Mouse (Mus musculus) heart, adult 2 months (tissue): ENCODE data around the gene Dpt. TPM values are rescaled to one million over a fixed set of nuclear protein-coding genes. Genes with fewer than 3 reads are reported as not detected.

Experiments
- DNase-seq, 2 experiments: peaks; one replicate each; pipeline ENCODE4 v3.0.0; 2021
- H3K27ac ChIP-seq: fragments of 200-600 bp; 2 replicates; pipeline ENCODE4 v1.8.1; 2022
- H3K27me3 ChIP-seq: fragments of 200-500 bp; 2 replicates; pipeline ENCODE4 v1.6.1; 2012; ENCODE audit warnings: mild to moderate bottlenecking, low read length, inconsistent platforms, mixed read lengths; ENCODE audit not compliant: control insufficient read depth, insufficient read depth
- H3K36me3 ChIP-seq: fragments of 200-500 bp; 2 replicates; pipeline ENCODE4 v1.6.1; 2012; ENCODE audit warnings: low read length, inconsistent platforms; ENCODE audit not compliant: control insufficient read depth, insufficient read depth
- H3K4me1 ChIP-seq: fragments of 200-500 bp; 2 replicates; pipeline ENCODE4 v1.6.1; 2011; ENCODE audit warnings: low read length; ENCODE audit not compliant: control insufficient read depth, insufficient read depth
- H3K4me3 ChIP-seq: fragments of 200-600 bp; 2 replicates; pipeline ENCODE4 v1.8.1; 2022
- H3K79me2 ChIP-seq: fragments of 200-500 bp; replicated peaks from 2 replicates; pipeline ENCODE4 v1.6.1; 2012; ENCODE audit warnings: mild to moderate bottlenecking, inconsistent platforms, low read length, moderate library complexity, mixed read lengths; ENCODE audit not compliant: control insufficient read depth, insufficient read depth
- H3K9ac ChIP-seq: fragments of 200-500 bp; 2 replicates; pipeline ENCODE4 v1.6.1; 2012; ENCODE audit warnings: low read depth, mild to moderate bottlenecking, control low read depth, inconsistent platforms, low read length, mixed read lengths
- CTCF ChIP-seq: fragments of 200-600 bp; IDR thresholded peaks from 2 replicates; pipeline ENCODE4 v1.8.1; 2022; ENCODE audit warnings: antibody characterized with exemption, mild to moderate bottlenecking, moderate library complexity
- EP300 ChIP-seq: fragments of 200-500 bp; IDR thresholded peaks from 2 replicates; pipeline ENCODE4 v1.6.1; 2011; ENCODE audit warnings: low read depth, low read length, control low read depth; ENCODE audit not compliant: insufficient read depth
- POLR2A ChIP-seq: fragments of 200-500 bp; IDR thresholded peaks from 2 replicates; pipeline ENCODE4 v1.6.1; 2011; ENCODE audit warnings: mild to moderate bottlenecking, low read depth, low read length, control low read depth; ENCODE audit not compliant: insufficient read depth
- WGBS: fragments of 180-500 bp; shearing (Covaris S2); methylation state at CpG from one replicate; pipeline ENCODE4 v1.1.7; 2018; 5-methylcytosine and 5-hydroxymethylcytosine counted together
- intact Hi-C: fragments of 180-260 bp; cut with DNase I; formaldehyde crosslinking; loops from one replicate; pipeline ENCODE4 v1.15.1; 2025
- polyA plus RNA-seq: library from polyadenylated mRNA; depleted of rRNA; stranded (reverse); fragments of >200 nt; gene quantifications from 2 replicates; pipeline ENCODE4 v1.2.3, GENCODE M21; 2012
- total RNA-seq, 2 experiments: library from RNA; stranded (reverse); gene quantifications; 2 replicates each; pipeline ENCODE4 v1.2.3; 2021

The Dpt gene
- total and polyA plus RNA-seq, 3 experiments = 69.7 to 108 (median 89.3) TPM

DNA sequence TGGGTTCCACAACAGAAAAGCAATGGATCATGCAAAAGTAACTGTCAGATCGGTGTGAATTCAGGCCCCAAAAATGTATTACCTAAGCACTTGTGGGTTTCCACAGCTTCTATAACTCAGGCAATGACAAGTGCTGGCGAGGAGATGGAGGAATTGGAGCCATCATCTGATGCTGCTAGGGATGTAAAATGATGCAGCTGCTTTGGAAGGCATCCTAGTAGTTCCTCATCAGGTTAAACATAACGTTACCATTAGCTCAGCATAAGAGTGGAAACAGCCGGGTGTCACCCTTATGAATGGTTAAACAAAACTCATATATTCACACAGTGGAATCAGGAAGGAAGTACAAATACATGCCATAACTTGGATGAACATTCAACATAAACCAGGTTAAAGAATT lies 3.4 kb upstream of the Dpt start:
- Histone ChIP-seq H3K4me3 (no peak overlapping the region), H3K79me2 (no peaks in the 10 kb centered on the region), H3K27me3 (no peaks in the 10 kb centered on the region), H3K36me3 (no peaks in the 10 kb centered on the region), H3K4me1 (no peaks in the 10 kb centered on the region), H3K27ac (no peak overlapping the region), H3K9ac (no peak overlapping the region)
- WGBS = 63% methylated on average over 4 of the region's 4 CpGs
- peak in 1 of 2 experiments; percentile 36 for DNase-seq
- intact Hi-C loops = no loop called here
- TF ChIP-seq CTCF (no peak), EP300 (no peak), POLR2A (no peak)

DNA sequence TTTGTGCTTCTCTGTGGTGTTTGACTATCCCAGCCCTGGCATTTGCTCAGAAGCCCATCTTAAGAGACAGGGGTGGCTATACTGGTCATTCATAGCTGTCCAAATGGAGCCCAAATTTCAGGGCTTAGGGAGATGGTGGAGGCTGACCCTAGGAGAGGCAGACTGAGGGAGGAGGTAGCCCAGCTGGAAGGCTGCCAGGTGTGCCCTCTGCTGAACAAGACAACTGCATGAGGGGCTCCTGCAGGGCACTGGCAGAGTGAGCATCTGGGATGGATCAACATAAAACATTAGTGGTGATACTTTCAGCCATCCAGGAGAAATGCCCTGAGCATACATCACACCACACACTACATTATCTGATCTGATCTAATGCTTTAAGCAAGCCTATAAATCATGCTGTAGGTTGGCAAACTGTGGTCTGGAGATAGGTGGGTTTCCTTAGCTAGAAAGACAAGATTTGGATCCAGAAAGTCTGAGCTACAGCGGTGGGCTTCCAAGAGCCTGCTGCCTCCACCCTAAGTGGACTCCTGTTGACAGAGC lies 1.4 kb downstream of the Dpt start:
- H3K4me3 ChIP-seq = peak overlapping the region; percentile 23
- H3K9ac ChIP-seq = no peak overlapping the region
- intact Hi-C loops = loop anchor here (5.0 kb wide), 1 partner anchor 41 kb away; no protein-coding TSS in a partner anchor
- no peaks in the 10 kb centered on the region for H3K79me2 ChIP-seq
- no peak for DNase-seq
- WGBS = 78% methylated on average over 1 of the region's 1 CpGs
- H3K27ac ChIP-seq = peak overlapping the region; percentile 77
- no peaks in the 10 kb centered on the region for H3K27me3 ChIP-seq
- H3K4me1 ChIP-seq = no peaks in the 10 kb centered on the region
- no peak for TF ChIP-seq POLR2A
- no peak for TF ChIP-seq CTCF
- no peak for TF ChIP-seq EP300
- H3K36me3 ChIP-seq = no peaks in the 10 kb centered on the region

DNA sequence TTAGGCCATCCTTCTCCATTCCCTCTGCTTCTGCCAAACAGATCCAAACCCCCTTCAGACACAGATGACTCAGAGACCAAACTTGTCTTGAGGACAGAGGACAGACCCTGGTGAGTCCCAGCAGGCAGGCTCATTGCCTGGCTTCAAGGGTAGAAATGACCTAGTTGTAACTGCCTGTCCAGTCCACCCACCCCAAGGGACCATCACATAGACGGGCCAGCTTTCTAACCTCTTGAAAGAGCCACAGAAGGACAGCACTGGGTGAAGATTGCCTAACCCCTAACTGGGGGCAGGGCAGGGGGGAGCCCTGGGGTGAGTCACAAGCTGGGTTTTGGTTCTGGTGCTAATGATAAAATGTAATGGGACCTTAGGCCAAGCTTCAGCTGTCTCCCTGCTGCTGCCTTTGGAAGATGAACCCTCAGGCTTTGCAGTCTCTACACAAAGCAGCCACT lies 2.1 kb downstream of the Dpt start:
- intact Hi-C loops = loop anchor here (5.0 kb wide), 1 partner anchor 41 kb away; no protein-coding TSS in a partner anchor
- H3K9ac ChIP-seq = no peak overlapping the region

DNA sequence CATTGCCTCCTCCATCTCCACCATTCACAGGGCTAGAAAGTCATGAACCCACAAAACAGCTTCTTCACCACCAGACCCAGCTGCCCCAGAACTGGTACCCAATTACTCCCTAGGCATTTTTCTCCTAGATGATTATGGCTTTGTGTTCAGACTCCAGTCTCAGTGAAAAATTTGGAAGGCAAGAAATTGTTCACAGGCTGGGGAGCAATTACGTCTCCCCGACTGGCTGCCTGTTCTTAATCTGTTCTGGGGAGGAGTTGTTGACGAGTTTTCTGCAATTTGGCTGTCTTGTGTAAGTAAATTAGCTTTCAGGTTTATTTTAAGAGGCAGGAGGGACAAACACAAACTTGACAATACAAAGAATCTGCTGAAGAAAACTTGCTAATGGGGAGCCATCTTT lies 2.7 kb downstream of the Dpt start:
- no peak for DNase-seq
- TF ChIP-seq POLR2A (no peak), CTCF (no peak), EP300 (no peak)
- intact Hi-C loops = loop anchor here (5.0 kb wide), 1 partner anchor 42 kb away; no protein-coding TSS in a partner anchor
- no peaks in the 10 kb centered on the region for H3K4me1 ChIP-seq
- no peaks in the 10 kb centered on the region for H3K79me2 ChIP-seq
- H3K9ac ChIP-seq = no peak overlapping the region
- no peak overlapping the region for H3K4me3 ChIP-seq
- H3K27me3 ChIP-seq = no peaks in the 10 kb centered on the region
- WGBS = 73% methylated on average over 3 of the region's 3 CpGs
- H3K36me3 ChIP-seq = no peaks in the 10 kb centered on the region
- H3K27ac ChIP-seq = peak overlapping the region; percentile 40

More for the DNA sequence above, 2.1 kb downstream of the Dpt start:
- TF ChIP-seq POLR2A (no peak), EP300 (peak; percentile 51; the same call in 1 of the 2 replicates)
- H3K36me3 ChIP-seq = no peaks in the 10 kb centered on the region
- H3K4me3 ChIP-seq = no peak overlapping the region
- no peaks in the 10 kb centered on the region for H3K79me2 ChIP-seq
- H3K4me1 ChIP-seq = no peaks in the 10 kb centered on the region
- WGBS = 42% methylated on average over 1 of the region's 1 CpGs
- DNase-seq = peak; percentile 55 to 81
- H3K27ac ChIP-seq = peak overlapping the region; percentile 77
- H3K27me3 ChIP-seq = no peaks in the 10 kb centered on the region

DNA sequence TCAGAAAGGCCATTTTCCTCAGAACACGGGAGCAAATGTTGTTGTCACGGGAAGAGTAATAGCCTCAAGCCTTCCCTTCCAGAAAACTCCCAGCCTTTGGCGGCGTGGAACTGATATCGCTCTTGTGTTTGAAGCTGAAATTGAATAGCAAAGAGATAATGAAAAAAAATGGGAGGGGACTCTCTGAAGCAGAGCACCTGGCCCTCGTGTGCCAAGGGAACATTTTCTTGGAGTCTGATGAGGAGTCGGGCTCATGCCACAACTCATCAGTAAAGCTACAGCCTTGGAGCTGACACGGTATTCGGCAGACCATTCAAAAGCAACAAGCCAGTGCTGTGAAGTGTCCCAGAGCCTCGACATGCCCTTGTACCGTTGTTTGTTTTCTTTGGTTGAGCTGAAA lies 7.8 kb downstream of the Dpt start:
- H3K9ac ChIP-seq = no peak overlapping the region
- no peak for TF ChIP-seq POLR2A
- no peak for TF ChIP-seq EP300
- TF ChIP-seq CTCF = no peak
- H3K4me3 ChIP-seq = no peak overlapping the region
- 73% methylated on average over 11 of the region's 11 CpGs for WGBS
- no peaks in the 10 kb centered on the region for H3K36me3 ChIP-seq
- H3K27me3 ChIP-seq = no peaks in the 10 kb centered on the region
- H3K79me2 ChIP-seq = no peaks in the 10 kb centered on the region
- intact Hi-C loops = no loop called here
- peaks cover 1% of the 10 kb centered on the region; the same call in 1 of the 2 replicates for H3K4me1 ChIP-seq
- no peak for DNase-seq
- no peak overlapping the region for H3K27ac ChIP-seq

DNA sequence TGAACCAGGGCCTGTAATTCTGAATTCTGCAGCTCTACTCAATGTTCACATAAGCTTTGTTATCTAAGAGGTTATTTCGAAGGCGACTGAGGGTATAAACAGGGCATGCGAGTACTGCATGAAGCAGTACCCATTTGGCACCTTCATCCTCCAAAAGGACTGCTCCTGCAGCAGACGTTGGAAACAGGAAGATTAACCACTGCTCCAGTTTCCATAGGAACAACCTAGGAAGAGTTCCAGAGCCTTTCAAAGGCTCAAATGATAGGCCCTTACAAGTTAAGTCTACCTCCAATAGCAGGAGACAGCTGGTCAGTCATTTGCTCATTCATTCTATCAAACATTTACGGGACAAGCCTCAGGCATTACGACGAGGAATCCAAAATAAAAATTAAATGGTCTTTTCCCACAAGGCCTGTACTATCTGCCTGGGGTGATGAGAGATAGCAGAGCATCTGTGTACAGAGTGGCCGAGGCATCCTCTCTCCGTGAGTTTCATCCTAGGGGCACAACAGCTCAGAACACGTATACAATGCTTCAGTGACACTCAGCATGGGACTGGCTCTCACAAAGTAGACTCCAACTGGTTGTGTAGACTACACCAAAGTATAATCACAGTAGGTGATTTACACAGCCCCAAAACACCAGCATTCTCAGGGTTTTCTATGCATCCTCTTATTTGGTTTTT lies 8.4 kb downstream of the Dpt start:
- 77% methylated on average over 10 of the region's 10 CpGs for WGBS
- TF ChIP-seq EP300 (no peak), CTCF (no peak), POLR2A (no peak)
- H3K27ac ChIP-seq = no peak overlapping the region

More for the DNA sequence above, 8.4 kb downstream of the Dpt start:
- Histone ChIP-seq H3K4me3 (no peak overlapping the region), H3K79me2 (no peaks in the 10 kb centered on the region), H3K27me3 (no peaks in the 10 kb centered on the region), H3K4me1 (peaks cover 3% of the 10 kb centered on the region; the same call in 1 of the 2 replicates), H3K9ac (no peak overlapping the region), H3K36me3 (peaks cover 2% of the 10 kb centered on the region; the same call in 1 of the 2 replicates)
- intact Hi-C loops = no loop called here
- DNase-seq = no peak
